Mouse (Mus musculus): Measurements from ENCODE around the gene Plxnc1. TPM values are rescaled to one million over a fixed set of nuclear protein-coding genes. Genes with fewer than 3 reads are reported as not detected.

Gene Plxnc1
- polyA plus RNA-seq, 1 experiment from 2014 or later = 0.95 TPM

DNA sequence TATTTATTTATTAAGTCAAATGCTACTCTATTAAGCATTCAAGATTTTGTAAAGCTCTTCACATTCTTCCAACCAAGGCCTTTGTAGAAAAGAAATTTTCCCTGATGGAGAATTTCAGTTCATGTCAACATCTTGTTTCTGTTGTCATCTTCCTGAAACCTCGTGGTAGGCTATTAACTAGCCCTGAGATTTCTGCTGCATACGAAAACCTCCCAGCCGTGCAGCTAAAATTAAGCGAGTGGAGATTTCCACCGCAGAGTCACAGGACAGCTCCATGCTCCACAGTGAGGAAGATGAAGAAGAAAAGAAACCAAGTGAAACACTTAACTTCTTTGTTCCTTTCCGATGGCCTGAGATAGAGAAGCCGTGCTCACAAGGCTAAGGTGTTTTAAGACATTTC is 28.0 kb downstream of the Plxnc1 start:
- no peak for ATAC-seq (ENCODE audit: low FRiP score, low TSS enrichment)
- H3K4me2 ChIP-seq (replicated peaks; ENCODE audit: low read depth, low read length) = no peak overlapping the region
- WGBS = 85% methylated on average over 7 of the region's 7 CpGs
- H3K9ac ChIP-seq (replicated peaks; ENCODE audit: low read length) = no peak overlapping the region
- H3K4me3 ChIP-seq (ENCODE audit: low read length) = no peak overlapping the region
- H3K27me3 ChIP-seq (ENCODE audit: insufficient read depth, low read length) = no peaks in the 10 kb centered on the region
- 0 out of 2 replicates have a peak, but pooled peaks cover 3% of the 10 kb centered on the region for H3K4me1 ChIP-seq (ENCODE audit: insufficient read depth, low read length)
- no peak overlapping the region; the same call in 1 of the 2 replicates for H3K27ac ChIP-seq (ENCODE audit: low read length)
- no peaks in the 10 kb centered on the region for H3K9me3 ChIP-seq (ENCODE audit: low read length)
- H3K36me3 ChIP-seq (ENCODE audit: insufficient read depth, low read length) = no peaks in the 10 kb centered on the region

DNA sequence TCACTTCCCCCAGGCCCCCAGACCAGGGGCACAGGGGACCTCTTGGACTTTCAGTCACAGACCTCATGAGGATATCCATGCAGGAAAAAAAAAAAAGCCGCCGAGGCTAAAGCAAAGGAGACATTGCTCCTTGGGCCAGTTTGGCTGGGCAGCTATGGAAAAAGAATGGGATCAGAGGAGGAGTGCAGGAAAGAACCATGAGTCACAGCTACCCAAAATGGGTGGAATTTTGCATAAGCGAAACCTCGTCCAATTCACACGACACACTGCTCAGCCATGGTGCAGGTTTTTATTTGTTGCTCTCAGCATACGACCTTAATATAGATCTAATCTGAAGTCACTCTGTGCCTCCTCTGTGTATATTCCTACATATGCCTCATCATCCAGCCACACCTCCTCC is 28.9 kb downstream of the Plxnc1 start:
- no peak overlapping the region for H3K27ac ChIP-seq (ENCODE audit: low read length)
- 94% methylated on average over 6 of the region's 6 CpGs for WGBS
- no peaks in the 10 kb centered on the region for H3K9me3 ChIP-seq (ENCODE audit: low read length)
- no peaks in the 10 kb centered on the region for H3K27me3 ChIP-seq (ENCODE audit: insufficient read depth, low read length)
- no peak overlapping the region for H3K9ac ChIP-seq (replicated peaks; ENCODE audit: low read length)
- ATAC-seq (ENCODE audit: low FRiP score, low TSS enrichment) = no peak
- H3K36me3 ChIP-seq (ENCODE audit: insufficient read depth, low read length) = no peaks in the 10 kb centered on the region
- no peak overlapping the region for H3K4me3 ChIP-seq (ENCODE audit: low read length)
- H3K4me2 ChIP-seq (replicated peaks; ENCODE audit: low read depth, low read length) = no peak overlapping the region
- 0 out of 2 replicates have a peak, but pooled peaks cover 3% of the 10 kb centered on the region for H3K4me1 ChIP-seq (ENCODE audit: insufficient read depth, low read length)

DNA sequence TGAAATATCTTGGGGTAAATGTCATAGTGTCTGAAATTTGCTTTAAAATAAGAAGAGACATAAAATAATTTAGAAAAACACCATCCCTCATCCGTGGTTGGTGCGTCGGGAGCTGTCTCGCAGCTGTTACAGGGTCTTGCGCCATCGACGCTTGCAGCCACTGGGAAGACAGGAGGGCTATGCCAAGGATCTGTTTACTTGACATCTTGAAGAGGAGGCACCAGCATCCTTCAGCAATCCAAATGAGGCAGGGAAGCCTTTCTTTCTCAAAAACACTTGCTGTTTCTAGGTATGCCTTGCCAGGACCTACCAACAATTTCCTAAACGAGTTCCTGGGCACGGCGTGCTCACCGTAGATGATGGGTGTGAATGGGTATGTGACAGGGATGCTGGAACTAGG is 30.6 kb downstream of the Plxnc1 start:
- Histone ChIP-seq H3K27ac (ENCODE audit: low read length) (no peak overlapping the region), H3K4me1 (ENCODE audit: insufficient read depth, low read length) (0 out of 2 replicates have a peak, but pooled peaks cover 3% of the 10 kb centered on the region), H3K9me3 (ENCODE audit: low read length) (no peaks in the 10 kb centered on the region), H3K27me3 (ENCODE audit: insufficient read depth, low read length) (no peaks in the 10 kb centered on the region), H3K9ac (replicated peaks; ENCODE audit: low read length) (no peak overlapping the region), H3K36me3 (ENCODE audit: insufficient read depth, low read length) (no peaks in the 10 kb centered on the region), H3K4me3 (ENCODE audit: low read length) (no peak overlapping the region), H3K4me2 (replicated peaks; ENCODE audit: low read depth, low read length) (no peak overlapping the region)
- no peak for ATAC-seq (ENCODE audit: low FRiP score, low TSS enrichment)
- WGBS = 89% methylated on average over 11 of the region's 11 CpGs

DNA sequence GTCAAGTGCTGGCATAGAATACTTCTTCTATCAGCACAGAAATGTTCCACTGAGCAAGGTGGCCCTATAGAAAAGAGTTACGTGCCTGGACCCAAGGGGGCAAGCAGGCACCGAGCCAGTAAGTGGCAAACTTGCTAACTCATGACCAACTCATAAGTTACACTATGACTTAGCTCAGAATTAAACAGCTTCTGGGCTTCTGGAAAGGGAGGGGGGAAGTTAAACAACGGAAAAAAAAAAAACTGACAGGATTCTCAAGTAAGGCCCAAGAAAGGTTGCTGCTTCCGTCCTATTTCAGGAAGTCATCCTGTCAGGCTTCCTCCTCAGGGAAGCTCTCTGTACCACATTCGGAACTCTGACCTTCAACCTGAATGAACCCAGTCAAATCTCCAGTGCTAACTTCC is 31.3 kb downstream of the Plxnc1 start:
- Histone ChIP-seq H3K4me1 (ENCODE audit: insufficient read depth, low read length) (0 out of 2 replicates have a peak, but pooled peaks cover 3% of the 10 kb centered on the region), H3K9ac (replicated peaks; ENCODE audit: low read length) (no peak overlapping the region), H3K9me3 (ENCODE audit: low read length) (no peaks in the 10 kb centered on the region), H3K27ac (ENCODE audit: low read length) (no peak overlapping the region), H3K4me2 (replicated peaks; ENCODE audit: low read depth, low read length) (no peak overlapping the region), H3K27me3 (ENCODE audit: insufficient read depth, low read length) (no peaks in the 10 kb centered on the region), H3K36me3 (ENCODE audit: insufficient read depth, low read length) (no peaks in the 10 kb centered on the region), H3K4me3 (ENCODE audit: low read length) (no peak overlapping the region)
- WGBS = 66% methylated on average over 5 of the region's 5 CpGs
- no peak for ATAC-seq (ENCODE audit: low FRiP score, low TSS enrichment)

DNA sequence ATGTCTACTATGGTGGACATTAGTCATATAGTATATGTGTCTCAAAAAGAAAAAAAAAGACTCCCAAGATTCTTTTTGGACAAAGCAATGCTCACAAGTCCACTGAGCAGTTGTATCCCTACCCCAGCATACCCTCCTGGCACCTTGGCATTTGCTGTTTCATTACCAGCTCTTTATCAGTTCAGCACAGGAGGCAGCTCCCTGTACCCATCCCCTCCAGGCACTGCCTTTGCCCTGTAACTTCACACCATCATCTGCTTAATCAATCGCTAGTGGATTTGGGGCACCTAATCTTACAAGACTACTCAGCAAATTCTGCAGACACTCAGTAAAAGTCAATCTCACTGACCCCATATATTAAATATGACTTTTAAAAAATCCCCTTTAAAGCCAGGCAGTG is 32.1 kb downstream of the Plxnc1 start:
- H3K4me3 ChIP-seq (ENCODE audit: low read length) = no peak overlapping the region
- no peak overlapping the region for H3K4me2 ChIP-seq (replicated peaks; ENCODE audit: low read depth, low read length)
- H3K36me3 ChIP-seq (ENCODE audit: insufficient read depth, low read length) = no peaks in the 10 kb centered on the region
- WGBS = 93% methylated on average over 1 of the region's 1 CpGs
- H3K27me3 ChIP-seq (ENCODE audit: insufficient read depth, low read length) = no peaks in the 10 kb centered on the region
- H3K9me3 ChIP-seq (ENCODE audit: low read length) = no peaks in the 10 kb centered on the region
- no peak overlapping the region for H3K27ac ChIP-seq (ENCODE audit: low read length)
- H3K4me1 ChIP-seq (ENCODE audit: insufficient read depth, low read length) = 0 out of 2 replicates have a peak, but pooled peaks cover 2% of the 10 kb centered on the region
- ATAC-seq (ENCODE audit: low FRiP score, low TSS enrichment) = no peak
- no peak overlapping the region for H3K9ac ChIP-seq (replicated peaks; ENCODE audit: low read length)

DNA sequence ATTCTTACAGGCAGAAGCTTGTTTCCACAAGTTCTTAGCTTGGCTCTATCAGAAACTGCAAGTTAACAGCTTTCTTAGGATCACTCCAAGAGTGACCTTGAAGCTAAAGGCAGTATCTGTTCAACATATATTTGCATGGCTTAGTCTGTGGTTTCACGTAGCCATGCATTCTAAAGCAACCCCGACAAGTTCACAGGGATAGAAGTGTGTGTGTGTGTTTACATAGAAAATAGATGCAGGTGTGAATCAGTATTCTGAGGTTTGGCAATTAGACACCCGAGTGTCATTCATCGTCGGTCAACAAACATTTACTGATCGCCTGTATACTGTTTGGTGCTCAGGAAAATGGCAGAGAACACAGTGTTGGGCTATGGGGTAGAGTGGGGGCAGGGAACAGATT is 33.5 kb downstream of the Plxnc1 start:
- Histone ChIP-seq H3K27ac (ENCODE audit: low read length) (no peak overlapping the region), H3K4me1 (ENCODE audit: insufficient read depth, low read length) (no peaks in the 10 kb centered on the region), H3K27me3 (ENCODE audit: insufficient read depth, low read length) (no peaks in the 10 kb centered on the region), H3K9ac (replicated peaks; ENCODE audit: low read length) (no peak overlapping the region), H3K36me3 (ENCODE audit: insufficient read depth, low read length) (no peaks in the 10 kb centered on the region), H3K9me3 (ENCODE audit: low read length) (no peaks in the 10 kb centered on the region), H3K4me2 (replicated peaks; ENCODE audit: low read depth, low read length) (no peak overlapping the region), H3K4me3 (ENCODE audit: low read length) (no peak overlapping the region)
- WGBS = 79% methylated on average over 6 of the region's 6 CpGs
- ATAC-seq (ENCODE audit: low FRiP score, low TSS enrichment) = no peak

DNA sequence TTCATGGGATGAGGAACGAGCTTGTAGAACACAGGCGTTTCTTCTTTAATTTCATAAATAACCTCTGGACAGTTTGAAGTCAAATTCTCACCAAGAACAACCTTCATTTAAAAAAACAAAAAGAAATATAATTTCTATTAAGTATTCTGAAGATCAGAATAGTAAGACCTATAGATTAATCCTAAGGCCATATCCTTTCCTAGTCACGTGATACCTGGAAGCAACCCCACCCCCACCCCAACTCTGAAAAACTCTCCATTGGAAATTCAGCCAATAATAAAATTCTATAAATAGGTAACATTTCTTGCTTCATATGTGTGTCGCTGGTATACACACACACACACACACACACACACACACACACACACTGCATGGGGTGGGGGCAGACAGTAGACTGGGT is 34.1 kb downstream of the Plxnc1 start:
- Histone ChIP-seq H3K27me3 (ENCODE audit: insufficient read depth, low read length) (no peaks in the 10 kb centered on the region), H3K36me3 (ENCODE audit: insufficient read depth, low read length) (no peaks in the 10 kb centered on the region), H3K9me3 (ENCODE audit: low read length) (no peaks in the 10 kb centered on the region), H3K4me2 (replicated peaks; ENCODE audit: low read depth, low read length) (no peak overlapping the region), H3K27ac (ENCODE audit: low read length) (no peak overlapping the region), H3K4me3 (ENCODE audit: low read length) (no peak overlapping the region), H3K9ac (replicated peaks; ENCODE audit: low read length) (no peak overlapping the region), H3K4me1 (ENCODE audit: insufficient read depth, low read length) (no peaks in the 10 kb centered on the region)
- ATAC-seq (ENCODE audit: low FRiP score, low TSS enrichment) = no peak
- WGBS = 94% methylated on average over 4 of the region's 4 CpGs

DNA sequence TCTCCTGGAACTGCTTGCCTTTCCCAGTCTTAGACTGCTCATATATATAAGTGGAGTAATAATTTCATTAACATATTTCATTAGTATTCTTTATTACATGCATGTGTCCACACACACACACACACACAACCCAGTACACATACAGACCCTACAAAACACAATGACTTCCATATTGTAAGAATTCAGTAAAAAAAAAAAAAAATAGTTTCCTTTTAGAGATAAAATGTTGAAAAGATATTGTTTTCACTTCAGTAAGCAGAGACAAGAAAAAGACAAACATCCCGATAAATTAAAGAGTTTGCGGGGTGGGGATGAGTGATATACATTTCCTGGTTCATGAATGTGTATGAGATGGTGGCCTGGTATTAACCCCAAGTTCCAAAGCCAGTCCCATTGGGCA is 34.8 kb downstream of the Plxnc1 start:
- 87% methylated on average over 2 of the region's 2 CpGs for WGBS
- H3K4me3 ChIP-seq (ENCODE audit: low read length) = no peak overlapping the region
- ATAC-seq (ENCODE audit: low FRiP score, low TSS enrichment) = no peak
- H3K27ac ChIP-seq (ENCODE audit: low read length) = no peak overlapping the region
- no peak overlapping the region for H3K4me2 ChIP-seq (replicated peaks; ENCODE audit: low read depth, low read length)
- H3K36me3 ChIP-seq (ENCODE audit: insufficient read depth, low read length) = no peaks in the 10 kb centered on the region
- H3K4me1 ChIP-seq (ENCODE audit: insufficient read depth, low read length) = no peaks in the 10 kb centered on the region
- H3K9ac ChIP-seq (replicated peaks; ENCODE audit: low read length) = no peak overlapping the region
- no peaks in the 10 kb centered on the region for H3K27me3 ChIP-seq (ENCODE audit: insufficient read depth, low read length)
- H3K9me3 ChIP-seq (ENCODE audit: low read length) = no peaks in the 10 kb centered on the region

DNA sequence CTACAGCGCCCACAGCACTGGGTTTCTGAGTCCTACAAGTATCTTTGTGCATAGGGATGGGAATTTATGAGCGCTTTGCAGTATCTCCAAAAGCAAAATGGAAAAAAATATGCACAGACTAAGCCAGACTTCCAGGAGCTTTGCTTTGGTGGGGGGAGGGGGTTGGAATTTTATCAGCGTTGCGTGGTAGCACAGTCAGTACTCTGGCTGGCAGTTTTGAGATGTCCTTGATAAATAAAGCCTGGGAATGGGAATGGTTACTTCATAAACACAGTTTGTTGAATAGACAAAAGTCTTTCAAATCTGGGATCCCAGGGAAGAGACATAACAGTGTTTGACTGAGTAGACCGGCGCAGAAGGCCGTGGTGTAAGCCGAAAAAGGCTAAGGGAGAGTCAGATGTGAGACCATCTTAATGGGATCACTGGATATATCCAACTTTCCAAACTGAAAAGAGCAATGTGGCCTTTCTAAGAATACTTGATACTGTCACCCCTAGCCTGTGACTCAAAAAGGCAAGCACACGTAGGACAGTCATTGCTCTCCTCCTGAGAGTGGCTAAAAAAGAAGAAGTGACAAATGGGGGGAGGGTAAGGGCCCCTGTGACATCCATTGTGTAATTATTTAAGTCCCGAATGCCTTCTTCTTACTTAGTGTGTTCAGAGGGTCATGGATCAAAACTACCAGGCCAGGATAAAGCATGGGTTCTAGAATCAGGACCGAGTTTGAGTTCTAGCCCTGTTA is 35.5 kb downstream of the Plxnc1 start:
- no peaks in the 10 kb centered on the region for H3K4me1 ChIP-seq (ENCODE audit: insufficient read depth, low read length)
- H3K4me2 ChIP-seq (replicated peaks; ENCODE audit: low read depth, low read length) = no peak overlapping the region
- no peaks in the 10 kb centered on the region for H3K27me3 ChIP-seq (ENCODE audit: insufficient read depth, low read length)
- H3K4me3 ChIP-seq (ENCODE audit: low read length) = no peak overlapping the region
- H3K36me3 ChIP-seq (ENCODE audit: insufficient read depth, low read length) = no peaks in the 10 kb centered on the region
- H3K9me3 ChIP-seq (ENCODE audit: low read length) = no peaks in the 10 kb centered on the region
- WGBS = 92% methylated on average over 11 of the region's 11 CpGs
- no peak overlapping the region for H3K27ac ChIP-seq (ENCODE audit: low read length)
- H3K9ac ChIP-seq (replicated peaks; ENCODE audit: low read length) = no peak overlapping the region
- ATAC-seq (ENCODE audit: low FRiP score, low TSS enrichment) = no peak

DNA sequence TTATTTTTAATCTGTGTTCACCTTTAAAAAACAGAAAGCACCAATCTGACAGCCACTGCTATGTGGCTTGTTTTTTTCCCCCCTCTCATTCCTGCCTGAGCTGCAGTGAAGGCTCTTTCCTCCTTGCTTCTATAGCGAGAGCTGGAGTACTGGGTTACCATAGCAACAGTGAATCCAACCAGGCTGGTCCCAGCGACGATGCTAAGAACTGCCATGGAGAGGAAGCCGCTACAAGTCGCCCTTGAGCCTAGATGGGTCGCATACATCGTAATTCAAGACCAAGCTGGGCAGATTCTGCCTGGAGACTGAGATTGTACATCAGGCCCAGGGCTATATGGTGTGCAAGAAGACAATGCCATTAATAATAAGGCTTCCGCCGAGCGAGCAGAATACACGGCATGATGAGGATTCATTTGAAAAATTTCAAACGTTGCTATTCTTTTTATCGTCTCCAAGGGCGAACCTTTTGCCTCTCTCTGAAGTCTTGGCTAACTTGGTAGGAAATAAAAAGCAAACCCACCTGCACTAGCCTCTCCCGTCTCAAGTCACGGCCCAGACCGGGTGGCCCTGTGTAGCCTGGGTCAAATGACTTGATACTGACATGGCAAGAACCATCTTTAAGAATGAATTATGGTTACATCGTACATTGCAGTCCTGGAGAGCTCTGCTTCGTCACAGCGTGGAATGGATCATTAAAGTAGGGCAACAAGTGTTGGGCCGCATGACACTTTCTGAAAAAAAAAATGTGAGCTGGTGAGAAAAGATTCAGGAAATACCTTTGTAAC is 38.8 kb downstream of the Plxnc1 start:
- H3K9me3 ChIP-seq (ENCODE audit: low read length) = no peaks in the 10 kb centered on the region
- no peaks in the 10 kb centered on the region for H3K4me1 ChIP-seq (ENCODE audit: insufficient read depth, low read length)
- no peak overlapping the region for H3K9ac ChIP-seq (replicated peaks; ENCODE audit: low read length)
- H3K4me3 ChIP-seq (ENCODE audit: low read length) = no peak overlapping the region
- peak; percentile 35; the same call in 1 of the 2 replicates for ATAC-seq (ENCODE audit: low FRiP score, low TSS enrichment)
- H3K27me3 ChIP-seq (ENCODE audit: insufficient read depth, low read length) = no peaks in the 10 kb centered on the region
- no peaks in the 10 kb centered on the region for H3K36me3 ChIP-seq (ENCODE audit: insufficient read depth, low read length)
- H3K27ac ChIP-seq (ENCODE audit: low read length) = no peak overlapping the region
- no peak overlapping the region for H3K4me2 ChIP-seq (replicated peaks; ENCODE audit: low read depth, low read length)
- WGBS = 22% methylated on average over 21 of the region's 21 CpGs

Measured in kidney, embryonic 16.5 days (tissue).